Mouse (Mus musculus) midbrain, embryonic 14.5 days (tissue): ENCODE results near the gene Dpm3. TPM values are rescaled to one million over a fixed set of nuclear protein-coding genes. Genes with fewer than 3 reads are reported as not detected.

Source experiments
- ATAC-seq: fragments of 200-750 bp; cut with Nextera tagmentation; 2 replicates; pipeline ENCODE4 v1.8.0; 2017; ENCODE audit warnings: moderate number of reproducible peaks, moderate library complexity; ENCODE audit not compliant: low FRiP score, low TSS enrichment
- DNase-seq: peaks from one replicate; pipeline ENCODE4 v3.0.0-alpha.2; 2015
- H3K27ac ChIP-seq: fragments of 300-500 bp; sonication (generic); replicated peaks from 2 replicates; pipeline ENCODE4 v1.5.1; 2014; ENCODE audit warnings: mild to moderate bottlenecking, low read depth, low read length, moderate library complexity
- H3K27me3 ChIP-seq: fragments of 300-500 bp; sonication (generic); 2 replicates; pipeline ENCODE4 v1.6.1; 2014; ENCODE audit warnings: low read length, control low read depth, mixed read lengths; ENCODE audit not compliant: control insufficient read depth, insufficient read depth
- H3K36me3 ChIP-seq: fragments of 300-500 bp; sonication (generic); 2 replicates; pipeline ENCODE4 v1.6.1; 2014; ENCODE audit warnings: low read length, control low read depth; ENCODE audit not compliant: control insufficient read depth, insufficient read depth
- H3K4me1 ChIP-seq: fragments of 300-500 bp; sonication (generic); 2 replicates; pipeline ENCODE4 v1.6.1; 2014; ENCODE audit warnings: mild to moderate bottlenecking, antibody characterized with exemption, low read length, control low read depth; ENCODE audit not compliant: control insufficient read depth, insufficient read depth
- H3K4me2 ChIP-seq: fragments of 300-500 bp; sonication (generic); 2 replicates; pipeline ENCODE4 v1.6.1; 2014; ENCODE audit warnings: mild to moderate bottlenecking, low read length, moderate library complexity
- H3K4me3 ChIP-seq: fragments of 300-500 bp; sonication (generic); replicated peaks from 2 replicates; pipeline ENCODE4 v1.5.1; 2014; ENCODE audit warnings: low read depth, low read length
- H3K9ac ChIP-seq: fragments of 300-500 bp; sonication (generic); replicated peaks from 2 replicates; pipeline ENCODE4 v1.6.1; 2014; ENCODE audit warnings: mild to moderate bottlenecking, low read length, moderate library complexity
- H3K9me3 ChIP-seq: fragments of 300-500 bp; sonication (generic); 2 replicates; pipeline ENCODE4 v1.6.1; 2016; ENCODE audit warnings: low read length, control low read depth, mixed read lengths; ENCODE audit not compliant: control insufficient read depth
- WGBS: fragments of 180-500 bp; shearing (Covaris S2); extraction: QIAGEN DNeasy Blood & Tissue Kit; methylation state at CpG from one replicate; pipeline ENCODE4 v1.1.7; 2014; 5-methylcytosine and 5-hydroxymethylcytosine counted together
- polyA plus RNA-seq: library from polyadenylated mRNA; unstranded; fragments of >200 nt; fragmentation: Nextera tagmentation; extraction: Ambion mirVana; gene quantifications from 2 replicates; pipeline ENCODE4 v1.2.1, GENCODE M21; 2014

The Dpm3 gene
- polyA plus RNA-seq, 1 experiment from 2014 or later, result 71.6 TPM

- no peak for ATAC-seq
- 30% methylated on average over 2 of the region's 2 CpGs for WGBS
- DNase-seq, result no peak
Measured at GRCm38 (mm10) chr3:89285526-89285925, 26.4 kb downstream of the Dpm3 start.

GRCm38 (mm10) chr3:89287286-89287685, 28.1 kb downstream of the Dpm3 start:
- WGBS, result 63% methylated on average over 5 of the region's 5 CpGs
- no peak for ATAC-seq

More at GRCm38 (mm10) chr3:89285526-89285925, 26.4 kb downstream of the Dpm3 start:
- Histone ChIP-seq H3K4me2 (no peak overlapping the region), H3K9ac (no peak overlapping the region), H3K27ac (no peak overlapping the region), H3K36me3 (no peaks in the 10 kb centered on the region), H3K4me3 (no peak overlapping the region), H3K4me1 (peaks cover 11% of the 10 kb centered on the region; the same call in 1 of the 2 replicates), H3K9me3 (no peaks in the 10 kb centered on the region), H3K27me3 (peaks cover 11% of the 10 kb centered on the region)

GRCm38 (mm10) chr3:89288503-89288928, 29.4 kb downstream of the Dpm3 start:
- no peaks in the 10 kb centered on the region for H3K27me3 ChIP-seq
- DNase-seq (no peak), ATAC-seq (no peak)
- H3K9ac ChIP-seq, result no peak overlapping the region
- no peaks in the 10 kb centered on the region for H3K9me3 ChIP-seq
- H3K4me3 ChIP-seq, result no peak overlapping the region
- H3K4me2 ChIP-seq, result no peak overlapping the region
- H3K36me3 ChIP-seq, result no peaks in the 10 kb centered on the region
- H3K4me1 ChIP-seq, result no peaks in the 10 kb centered on the region
- H3K27ac ChIP-seq, result no peak overlapping the region
- WGBS, result 60% methylated on average over 7 of the region's 7 CpGs

More at GRCm38 (mm10) chr3:89287286-89287685, 28.1 kb downstream of the Dpm3 start:
- Histone ChIP-seq H3K9me3 (no peaks in the 10 kb centered on the region), H3K4me1 (no peaks in the 10 kb centered on the region), H3K4me2 (no peak overlapping the region), H3K4me3 (no peak overlapping the region), H3K36me3 (no peaks in the 10 kb centered on the region), H3K9ac (no peak overlapping the region), H3K27ac (no peak overlapping the region), H3K27me3 (no peaks in the 10 kb centered on the region)
- no peak for DNase-seq

GRCm38 (mm10) chr3:89291874-89292273, 32.7 kb downstream of the Dpm3 start:
- no peaks in the 10 kb centered on the region for H3K9me3 ChIP-seq

GRCm38 (mm10) chr3:89292303-89292702, 33.1 kb downstream of the Dpm3 start:
- H3K27me3 ChIP-seq, result no peaks in the 10 kb centered on the region
- ATAC-seq (no peak), DNase-seq (no peak)
- H3K4me3 ChIP-seq, result no peak overlapping the region
- WGBS, result 67% methylated on average over 5 of the region's 5 CpGs
- H3K36me3 ChIP-seq, result no peaks in the 10 kb centered on the region
- H3K9ac ChIP-seq, result no peak overlapping the region
- no peaks in the 10 kb centered on the region for H3K4me1 ChIP-seq
- H3K27ac ChIP-seq, result no peak overlapping the region
- no peak overlapping the region for H3K4me2 ChIP-seq
- no peaks in the 10 kb centered on the region for H3K9me3 ChIP-seq

More at GRCm38 (mm10) chr3:89291874-89292273, 32.7 kb downstream of the Dpm3 start:
- Histone ChIP-seq H3K4me2 (no peak overlapping the region), H3K36me3 (no peaks in the 10 kb centered on the region), H3K27me3 (no peaks in the 10 kb centered on the region), H3K4me1 (no peaks in the 10 kb centered on the region), H3K4me3 (no peak overlapping the region), H3K27ac (no peak overlapping the region), H3K9ac (no peak overlapping the region)
- DNase-seq (no peak), ATAC-seq (no peak)
- 80% methylated on average over 10 of the region's 10 CpGs for WGBS

- no peaks in the 10 kb centered on the region for H3K4me1 ChIP-seq
- no peak overlapping the region for H3K4me3 ChIP-seq
- no peak overlapping the region for H3K4me2 ChIP-seq
- H3K27me3 ChIP-seq, result no peaks in the 10 kb centered on the region
- WGBS, result 92% methylated on average over 11 of the region's 11 CpGs
- no peak for ATAC-seq
- H3K36me3 ChIP-seq, result no peaks in the 10 kb centered on the region
- no peak for DNase-seq
- no peak overlapping the region for H3K9ac ChIP-seq
- H3K27ac ChIP-seq, result no peak overlapping the region
- H3K9me3 ChIP-seq, result no peaks in the 10 kb centered on the region
Measured at GRCm38 (mm10) chr3:89293247-89293918, 34.2 kb downstream of the Dpm3 start.

GRCm38 (mm10) chr3:89294195-89294594, 35.0 kb downstream of the Dpm3 start:
- DNase-seq, result no peak
- no peak overlapping the region for H3K4me2 ChIP-seq
- no peaks in the 10 kb centered on the region for H3K9me3 ChIP-seq
- H3K4me1 ChIP-seq, result no peaks in the 10 kb centered on the region
- 0 out of 2 replicates have a peak, but pooled peaks cover 5% of the 10 kb centered on the region for H3K27me3 ChIP-seq
- WGBS, result 81% methylated on average over 5 of the region's 5 CpGs
- no peak overlapping the region for H3K27ac ChIP-seq
- no peak overlapping the region for H3K9ac ChIP-seq
- ATAC-seq, result no peak
- no peak overlapping the region for H3K4me3 ChIP-seq
- no peaks in the 10 kb centered on the region for H3K36me3 ChIP-seq

GRCm38 (mm10) chr3:89295685-89296230, 36.6 kb downstream of the Dpm3 start:
- ATAC-seq (no peak), DNase-seq (no peak)
- WGBS, result 83% methylated on average over 8 of the region's 8 CpGs

More at GRCm38 (mm10) chr3:89295685-89296230, 36.6 kb downstream of the Dpm3 start:
- H3K27me3 ChIP-seq, result 0 out of 2 replicates have a peak, but pooled peaks cover 5% of the 10 kb centered on the region
- no peak overlapping the region for H3K9ac ChIP-seq
- no peaks in the 10 kb centered on the region for H3K9me3 ChIP-seq
- H3K4me1 ChIP-seq, result no peaks in the 10 kb centered on the region
- H3K36me3 ChIP-seq, result no peaks in the 10 kb centered on the region
- H3K27ac ChIP-seq, result no peak overlapping the region
- H3K4me3 ChIP-seq, result no peak overlapping the region
- no peak overlapping the region for H3K4me2 ChIP-seq
